Comparison of ENCODE assay signal across 21 mouse cellular contexts in genomic region chr17:53364111-53364510, GRCm38 (mm10).
A peak's percentile ranks its signal among the peaks of the same experiment; 100 is the strongest.
DNase-seq lines count a peak whose midpoint lies in the region; TF ChIP-seq lines count a peak whose summit lies in the region.
"Had no signal": no experiment of that assay in that cellular context is flagged by ENCODE, and none has a peak within 500 bp of the region (broad histone marks: within the 10 kb centered on the region; RNA-seq: fewer than 3 reads in every experiment).

No protein-coding gene starts in this region.

- H3K4me3 ChIP-seq in cerebellum, adult 2 months (replicated peaks; ENCODE audit: insufficient read depth, low read depth, low read length), result no peak overlapping the region
- H3K4me3 ChIP-seq in hindbrain, embryonic 10.5 days, result no peak overlapping the region

- H3K36me3 ChIP-seq in hindbrain, embryonic 10.5 days, result no peaks in the 10 kb centered on the region
- H3K36me3 ChIP-seq: G1E had no signal

- no peaks in the 10 kb centered on the region for H3K27me3 ChIP-seq in cerebellum, adult 2 months (ENCODE audit: control insufficient read depth, insufficient read depth, low read length)
- no peaks in the 10 kb centered on the region for H3K27me3 ChIP-seq in hindbrain, embryonic 10.5 days (ENCODE audit: insufficient read depth, poor library complexity, severe bottlenecking)
- H3K27me3 ChIP-seq: CH12.LX, Patski had no signal

- intact Hi-C loops in left cerebral cortex, postnatal 4 days (cut with DNase I), result no loop called here

- no peak overlapping the region for H3K27ac ChIP-seq in cerebellum, adult 2 months (ENCODE audit: insufficient read depth, low read length)
- no peak overlapping the region for H3K27ac ChIP-seq in hindbrain, embryonic 10.5 days

- DNase-seq in cerebellum, postnatal 10 days, result peak; percentile 62 to 64
- no peak for DNase-seq in cerebellum, adult 2 months
- peak; percentile 41 to 66 for DNase-seq in cerebellum, postnatal 14 days
- DNase-seq in cerebellum, postnatal 36 days, result no peak
- peak; percentile 14 for DNase-seq in left cerebral cortex, postnatal 4 days
- no peak for DNase-seq in left cerebral cortex, adult 11 months (ENCODE audit: low spot score)
- DNase-seq in NIH3T3 (ENCODE audit: low read depth), result peak; percentile 9
- no peak for DNase-seq in hindbrain, embryonic 10.5 days (ENCODE audit: low spot score)
- DNase-seq: adrenal gland, adult 2 months; adrenal gland, adult 8-10 months; adrenal gland, postnatal 10 days; adrenal gland, postnatal 14 days; adrenal gland, postnatal 25 days; adrenal gland, postnatal 36 days; B cell, adult 2 months; cerebellum, adult 11 months; cerebellum, adult 11-12 months; cerebellum, adult 18-20 months had no signal

- H3K9me3 ChIP-seq in hindbrain, embryonic 10.5 days, result 0 out of 2 replicates have a peak, but pooled peaks cover 7% of the 10 kb centered on the region

- no peak for TF ChIP-seq POLR2A in cerebellum, adult 2 months (IDR thresholded peaks at IDR 0.05; ENCODE audit: borderline replicate concordance, insufficient read depth, low read length)

- 67% methylated on average over 6 of the region's 6 CpGs for WGBS in cerebellum, adult 2 months
- WGBS in hindbrain, embryonic 10.5 days, result 89% methylated on average over 6 of the region's 6 CpGs

- no peaks in the 10 kb centered on the region for H3K4me1 ChIP-seq in cerebellum, adult 2 months (ENCODE audit: control insufficient read depth, insufficient read depth, low read length)
- H3K4me1 ChIP-seq in hindbrain, embryonic 10.5 days (replicated peaks), result no peaks in the 10 kb centered on the region

- no peak for TF ChIP-seq CTCF in cerebellum, adult 2 months (IDR thresholded peaks at IDR 0.05; ENCODE audit: borderline replicate concordance, insufficient read depth, low read depth, low read length)

Comparison
In these comparisons a context has a peak if more than half of its experiments do, and no peak if none do; other contexts are left out.
1. DNase-seq: peak in cerebellum, postnatal 10 days (2 of 2), cerebellum, postnatal 14 days (2 of 2), left cerebral cortex, postnatal 4 days (single experiment) and NIH3T3 (single experiment); none in cerebellum, adult 2 months (0 of 2), cerebellum, postnatal 36 days (0 of 2), left cerebral cortex, adult 11 months (single experiment) and hindbrain, embryonic 10.5 days (single experiment).